Mouse (Mus musculus) E14TG2a.4 (cell line): ENCODE results near the gene Themis.

Source experiments
- CTCF ChIP-seq: conservative IDR thresholded peaks from 2 replicates; pipeline ENCODE4 v1.5.1; 2014; ENCODE audit warnings: low read length
- NANOG ChIP-seq: IDR thresholded peaks from 2 replicates; pipeline ENCODE4 v1.6.1; 2014; ENCODE audit warnings: borderline replicate concordance, low read length, mixed read lengths
- POU5F1 ChIP-seq: IDR thresholded peaks from 2 replicates; pipeline ENCODE4 v1.6.1; 2014; ENCODE audit warnings: low read length, borderline replicate concordance

DNA sequence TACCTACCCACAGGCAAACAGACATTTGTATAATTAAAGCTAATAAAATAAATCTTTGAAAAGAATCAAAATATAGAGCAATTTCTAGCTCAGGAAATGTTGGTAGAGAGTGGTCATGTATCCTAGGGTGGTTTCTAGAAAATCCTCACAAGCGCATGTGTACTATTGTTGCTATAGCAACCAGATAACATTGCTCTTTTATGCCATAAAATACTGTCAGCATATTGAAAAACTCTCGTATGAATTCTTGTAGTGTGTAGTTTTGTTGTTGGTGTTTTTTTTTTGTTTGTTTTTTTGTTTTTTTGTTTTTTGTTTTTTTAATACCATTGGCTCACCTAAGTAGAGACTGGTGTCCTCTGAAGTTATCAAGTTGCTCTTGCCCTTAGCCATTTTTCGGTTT lies 5.8 kb downstream of the Themis start:
- TF ChIP-seq CTCF (no peak), NANOG (no peak), POU5F1 (no peak)
